Mouse (Mus musculus) erythroblast, adult 5-6 weeks (primary cell): Measurements from ENCODE around the gene Bysl. TPM values are rescaled to one million over a fixed set of nuclear protein-coding genes. Genes with fewer than 3 reads are reported as not detected.
"Not testable (repeated sequence)": the region's sequence is repeated elsewhere in the genome, so short reads cannot be mapped to it uniquely, and the experiment has no call there.

Experiments used
- ATAC-seq: replicated peaks from 2 replicates; pipeline ENCODE4 v1.8.0; 2016; ENCODE audit warnings: moderate number of reproducible peaks, mild to moderate bottlenecking, moderate TSS enrichment, inconsistent platforms; ENCODE audit not compliant: poor library complexity, low FRiP score, severe bottlenecking
- total RNA-seq, 2 experiments: library from RNA; stranded (forward) in 1 of 2; stranded (reverse) in 1 of 2; fragments of 150-400 nt in 1 of 2; fragments of 200-764, 138-1000 nt in 1 of 2; gene quantifications; 2 replicates each; pipeline versions ENCODE4 v1.2.3 to v1.2.4; 2015 to 2017; ENCODE audit warnings: low replicate concordance in 2 of 2

The Bysl gene
- total RNA-seq, 2 experiments from 2014 or later: 1.2 to 4.3 TPM

GRCm38 (mm10) chr17:47622912-47623554, 11.7 kb upstream of the Bysl start:
- no peak for ATAC-seq

- no peak for ATAC-seq
These were observed 7.4 kb upstream of the Bysl start for GRCm38 (mm10) chr17:47618556-47619311.

- peak; percentile 92 for ATAC-seq
These were observed 6.5 kb upstream of the Bysl start for GRCm38 (mm10) chr17:47617605-47618307.

- ATAC-seq: no peak
These were observed 5.4 kb upstream of the Bysl start for GRCm38 (mm10) chr17:47616652-47617051.

GRCm38 (mm10) chr17:47616119-47616518, 4.8 kb upstream of the Bysl start:
- ATAC-seq: no peak

- ATAC-seq: no peak
These were observed 2.7 kb upstream of the Bysl start for GRCm38 (mm10) chr17:47614018-47614417.

- peak; percentile 10 for ATAC-seq
These were observed 330 bp upstream of the Bysl start for GRCm38 (mm10) chr17:47611661-47611982.

GRCm38 (mm10) chr17:47609182-47609581, 2.1 kb downstream of the Bysl start:
- ATAC-seq: no peak

GRCm38 (mm10) chr17:47606220-47606619, 5.1 kb downstream of the Bysl start:
- no peak for ATAC-seq

- no peak for ATAC-seq
These were observed 9.0 kb downstream of the Bysl start for GRCm38 (mm10) chr17:47602289-47602688.

- no peak for ATAC-seq
These were observed 9.9 kb downstream of the Bysl start for GRCm38 (mm10) chr17:47601389-47601755.

- no peak for ATAC-seq
These were observed 10.5 kb downstream of the Bysl start for GRCm38 (mm10) chr17:47600601-47601388.

- no peak for ATAC-seq
These were observed 11.6 kb downstream of the Bysl start for GRCm38 (mm10) chr17:47599511-47600297.

GRCm38 (mm10) chr17:47598580-47599304, 12.6 kb downstream of the Bysl start:
- ATAC-seq: not testable (repeated sequence)

GRCm38 (mm10) chr17:47597838-47598579, 13.3 kb downstream of the Bysl start:
- peak; percentile 66 for ATAC-seq

- no peak for ATAC-seq
These were observed 14.0 kb downstream of the Bysl start for GRCm38 (mm10) chr17:47597261-47597660.

GRCm38 (mm10) chr17:47596839-47597164, 14.5 kb downstream of the Bysl start:
- no peak for ATAC-seq

- no peak for ATAC-seq
These were observed 15.0 kb downstream of the Bysl start for GRCm38 (mm10) chr17:47596162-47596838.
